Mouse (Mus musculus) limb, embryonic 14.5 days (tissue): ENCODE data around the gene Tnr. TPM values are rescaled to one million over a fixed set of nuclear protein-coding genes. Genes with fewer than 3 reads are reported as not detected.
A peak's percentile ranks its signal among the peaks of the same experiment; 100 is the strongest.

Experiments used
- ATAC-seq: fragments of 200-750 bp; cut with Nextera tagmentation; 2 replicates; pipeline ENCODE4 v1.8.0; 2017; ENCODE audit warnings: low read depth, moderate number of reproducible peaks, moderate TSS enrichment; ENCODE audit not compliant: low FRiP score
- DNase-seq: peaks from one replicate; pipeline ENCODE4 v3.0.0-alpha.2; 2015; ENCODE audit warnings: low spot score
- H3K27ac ChIP-seq: fragments of 300-500 bp; sonication (generic); replicated peaks from 2 replicates; pipeline ENCODE4 v1.5.1; 2014; ENCODE audit warnings: low read depth, mild to moderate bottlenecking, low read length, moderate library complexity, mixed read lengths
- H3K27me3 ChIP-seq: fragments of 300-500 bp; sonication (generic); 2 replicates; pipeline ENCODE4 v1.6.1; 2014; ENCODE audit warnings: low read length, mixed read lengths; ENCODE audit not compliant: control insufficient read depth, insufficient read depth
- H3K36me3 ChIP-seq: fragments of 300-500 bp; sonication (generic); 2 replicates; pipeline ENCODE4 v1.6.1; 2014; ENCODE audit warnings: mild to moderate bottlenecking, low read length, moderate library complexity, mixed read lengths; ENCODE audit not compliant: control insufficient read depth, insufficient read depth
- H3K4me1 ChIP-seq: fragments of 300-500 bp; sonication (generic); 2 replicates; pipeline ENCODE4 v1.6.1; 2014; ENCODE audit warnings: antibody characterized with exemption, low read length, mixed read lengths; ENCODE audit not compliant: control insufficient read depth, insufficient read depth
- H3K4me2 ChIP-seq: fragments of 300-500 bp; sonication (generic); replicated peaks from 2 replicates; pipeline ENCODE4 v1.6.1; 2014; ENCODE audit warnings: low read depth, mild to moderate bottlenecking, low read length, moderate library complexity; ENCODE audit not compliant: severe bottlenecking
- H3K4me3 ChIP-seq: fragments of 300-500 bp; sonication (generic); replicated peaks from 2 replicates; pipeline ENCODE4 v1.5.1; 2014; ENCODE audit warnings: low read length
- H3K9ac ChIP-seq: fragments of 300-500 bp; sonication (generic); 2 replicates; pipeline ENCODE4 v1.6.1; 2014; ENCODE audit warnings: mild to moderate bottlenecking, low read depth, low read length, moderate library complexity; ENCODE audit not compliant: severe bottlenecking
- H3K9me3 ChIP-seq: fragments of 300-500 bp; sonication (generic); 2 replicates; pipeline ENCODE4 v1.6.1; 2016; ENCODE audit warnings: low read length; ENCODE audit not compliant: control insufficient read depth
- POLR2A ChIP-seq: fragments of 200-500 bp; IDR thresholded peaks from 2 replicates; pipeline ENCODE4 v1.8.0; 2012; ENCODE audit warnings: inconsistent platforms, mild to moderate bottlenecking, moderate library complexity, borderline replicate concordance; ENCODE audit not compliant: insufficient read depth, insufficient read length; ENCODE audit errors: extremely low read depth
- WGBS: fragments of 180-500 bp; shearing (Covaris S2); extraction: QIAGEN DNeasy Blood & Tissue Kit; methylation state at CpG from one replicate; pipeline ENCODE4 v1.1.7; 2014; 5-methylcytosine and 5-hydroxymethylcytosine counted together
- polyA plus RNA-seq, 2 experiments: library from polyadenylated mRNA; depleted of rRNA in 1 of 2; stranded (reverse) in 1 of 2; unstranded in 1 of 2; fragments of >200 nt; fragmentation: Nextera tagmentation in 1 of 2; extraction: Ambion mirVana in 1 of 2; gene quantifications; 2 replicates each; pipeline versions ENCODE4 v1.2.1 to v1.2.3; 2012 to 2014

Tnr gene
- polyA plus RNA-seq, 2 experiments, result 0.03 to 0.15 TPM

GRCm38 (mm10) chr1:159670629-159671150 lies 147.1 kb downstream of the Tnr start:
- Histone ChIP-seq H3K27ac (no peak overlapping the region), H3K36me3 (no peaks in the 10 kb centered on the region), H3K9ac (no peak overlapping the region), H3K27me3 (no peaks in the 10 kb centered on the region), H3K4me2 (no peak overlapping the region), H3K4me1 (peaks cover 6% of the 10 kb centered on the region; the same call in 1 of the 2 replicates), H3K4me3 (no peak overlapping the region), H3K9me3 (no peaks in the 10 kb centered on the region)
- TF ChIP-seq POLR2A, result no peak
- 0 out of 2 replicates have a peak, but pooled peaks have one; percentile 37 for ATAC-seq
- WGBS, result 48% methylated on average over 16 of the region's 16 CpGs
- no peak for DNase-seq

GRCm38 (mm10) chr1:159671181-159671580 lies 147.6 kb downstream of the Tnr start:
- no peak overlapping the region for H3K4me2 ChIP-seq
- ATAC-seq, result no peak

GRCm38 (mm10) chr1:159674240-159674639 lies 150.7 kb downstream of the Tnr start:
- H3K27ac ChIP-seq, result no peak overlapping the region
- ATAC-seq (no peak), DNase-seq (no peak)
- peaks cover 6% of the 10 kb centered on the region; the same call in 1 of the 2 replicates for H3K4me1 ChIP-seq
- H3K9me3 ChIP-seq, result no peaks in the 10 kb centered on the region
- H3K9ac ChIP-seq, result no peak overlapping the region
- WGBS, result 47% methylated on average over 1 of the region's 1 CpGs
- no peak overlapping the region for H3K4me2 ChIP-seq
- no peaks in the 10 kb centered on the region for H3K27me3 ChIP-seq
- no peak overlapping the region for H3K4me3 ChIP-seq
- no peak for TF ChIP-seq POLR2A
- no peaks in the 10 kb centered on the region for H3K36me3 ChIP-seq

More at GRCm38 (mm10) chr1:159671181-159671580, 147.6 kb downstream of the Tnr start:
- DNase-seq, result no peak
- peaks cover 6% of the 10 kb centered on the region; the same call in 1 of the 2 replicates for H3K4me1 ChIP-seq
- WGBS, result 87% methylated on average over 8 of the region's 8 CpGs
- no peak overlapping the region for H3K4me3 ChIP-seq
- no peak for TF ChIP-seq POLR2A
- H3K9me3 ChIP-seq, result no peaks in the 10 kb centered on the region
- no peak overlapping the region for H3K9ac ChIP-seq
- H3K36me3 ChIP-seq, result no peaks in the 10 kb centered on the region
- no peak overlapping the region for H3K27ac ChIP-seq
- no peaks in the 10 kb centered on the region for H3K27me3 ChIP-seq

GRCm38 (mm10) chr1:159675472-159675871 lies 151.9 kb downstream of the Tnr start:
- TF ChIP-seq POLR2A, result no peak
- WGBS, result 61% methylated on average over 4 of the region's 4 CpGs
- H3K4me3 ChIP-seq, result no peak overlapping the region
- H3K9me3 ChIP-seq, result no peaks in the 10 kb centered on the region
- H3K9ac ChIP-seq, result no peak overlapping the region
- H3K4me1 ChIP-seq, result peaks cover 3% of the 10 kb centered on the region; the same call in 1 of the 2 replicates
- no peak overlapping the region for H3K4me2 ChIP-seq
- no peaks in the 10 kb centered on the region for H3K36me3 ChIP-seq
- H3K27ac ChIP-seq, result no peak overlapping the region
- H3K27me3 ChIP-seq, result no peaks in the 10 kb centered on the region
- ATAC-seq (no peak), DNase-seq (no peak)

- H3K4me1 ChIP-seq, result no peaks in the 10 kb centered on the region
- H3K27ac ChIP-seq, result no peak overlapping the region
- no peaks in the 10 kb centered on the region for H3K36me3 ChIP-seq
- DNase-seq, result no peak
- no peaks in the 10 kb centered on the region for H3K27me3 ChIP-seq
- H3K9ac ChIP-seq, result no peak overlapping the region
- WGBS, result 60% methylated on average over 10 of the region's 10 CpGs
- no peaks in the 10 kb centered on the region for H3K9me3 ChIP-seq
- H3K4me3 ChIP-seq, result no peak overlapping the region
- H3K4me2 ChIP-seq, result no peak overlapping the region
- no peak for ATAC-seq
- TF ChIP-seq POLR2A, result no peak
Observed at GRCm38 (mm10) chr1:159678221-159678935, 154.8 kb downstream of the Tnr start.
